In the genomic region with DNA sequence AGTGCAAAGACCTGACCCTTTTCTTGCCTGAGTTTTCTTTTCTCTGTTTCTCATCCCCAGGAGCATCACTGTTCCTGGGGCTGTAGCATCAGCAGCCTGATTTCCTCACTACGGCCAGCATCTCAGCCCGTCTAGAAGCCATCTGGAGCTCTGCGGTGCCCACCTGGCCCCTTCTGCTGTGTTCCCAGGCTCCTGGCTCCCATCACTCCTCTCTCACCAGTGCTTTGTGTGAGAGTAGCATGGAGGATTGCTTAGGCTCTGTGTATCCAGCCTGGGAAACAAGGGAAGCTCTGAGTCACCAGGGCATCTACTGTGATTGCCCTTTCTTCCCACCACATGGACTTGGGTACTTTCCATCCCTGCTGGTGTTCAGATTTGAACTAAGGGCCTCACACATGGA, we compare ENCODE assay signal across 21 mouse cellular contexts. TPM values are rescaled to one million over a fixed set of nuclear protein-coding genes. Genes with fewer than 3 reads are reported as not detected.
DNase-seq lines count a peak whose midpoint lies in the region; ATAC-seq lines count a peak whose summit lies in the region.
"Had no signal": no experiment of that assay in that cellular context is flagged by ENCODE, and none has a peak within 500 bp of the region (broad histone marks: within the 10 kb centered on the region; RNA-seq: fewer than 3 reads in every experiment).

No protein-coding gene starts in this region.

- H3K36me3 ChIP-seq in hindbrain, embryonic 16.5 days (ENCODE audit: control insufficient read depth, insufficient read depth, low read length): no peaks in the 10 kb centered on the region
- H3K36me3 ChIP-seq in hindbrain, embryonic 13.5 days: no peaks in the 10 kb centered on the region
- H3K36me3 ChIP-seq: embryonic facial prominence, embryonic 12.5 days; heart, embryonic 12.5 days; kidney, embryonic 15.5 days; liver, embryonic 13.5 days; stomach, embryonic 15.5 days had no signal

- peak overlapping the region; percentile 6; the same call in 1 of the 2 replicates for H3K27ac ChIP-seq in hindbrain, embryonic 16.5 days (ENCODE audit: low read depth, low read length)
- no peak overlapping the region for H3K27ac ChIP-seq in hindbrain, embryonic 13.5 days
- H3K27ac ChIP-seq: embryonic facial prominence, embryonic 12.5 days; kidney, embryonic 15.5 days; liver, embryonic 13.5 days; stomach, embryonic 15.5 days had no signal

- no peaks in the 10 kb centered on the region for H3K4me1 ChIP-seq in hindbrain, embryonic 16.5 days (ENCODE audit: control insufficient read depth, insufficient read depth, low read depth, low read length)
- H3K4me1 ChIP-seq in hindbrain, embryonic 13.5 days (replicated peaks): no peaks in the 10 kb centered on the region
- H3K4me1 ChIP-seq: embryonic facial prominence, embryonic 12.5 days; heart, embryonic 12.5 days; kidney, embryonic 15.5 days; stomach, embryonic 15.5 days had no signal

- no peaks in the 10 kb centered on the region for H3K27me3 ChIP-seq in hindbrain, embryonic 16.5 days (replicated peaks; ENCODE audit: control insufficient read depth, insufficient read depth, low read length)
- H3K27me3 ChIP-seq in hindbrain, embryonic 13.5 days: no peaks in the 10 kb centered on the region
- H3K27me3 ChIP-seq: CH12.LX; embryonic facial prominence, embryonic 12.5 days; heart, embryonic 12.5 days; kidney, embryonic 15.5 days; liver, embryonic 13.5 days; megakaryocyte, embryonic 14.5 days; stomach, embryonic 15.5 days had no signal

- H3K4me3 ChIP-seq in hindbrain, embryonic 16.5 days (ENCODE audit: low read length): no peak overlapping the region
- no peak overlapping the region for H3K4me3 ChIP-seq in hindbrain, embryonic 13.5 days
- H3K4me3 ChIP-seq: embryonic facial prominence, embryonic 12.5 days; heart, embryonic 12.5 days; kidney, embryonic 15.5 days; liver, embryonic 13.5 days; megakaryocyte, embryonic 14.5 days; stomach, embryonic 15.5 days had no signal

- peak; percentile 64; the same call in 1 of the 2 replicates for ATAC-seq in hindbrain, embryonic 16.5 days
- ATAC-seq in hindbrain, embryonic 13.5 days (ENCODE audit: low FRiP score): no peak
- ATAC-seq in cerebellum, adult (ENCODE audit: insufficient number of reproducible peaks, low FRiP score, low TSS enrichment): peak; percentile 98
- ATAC-seq in erythroid progenitor cell, adult 5-6 weeks (replicated peaks; ENCODE audit: low FRiP score, poor library complexity, severe bottlenecking): no peak
- ATAC-seq: inflammation-experienced regulatory T-cells, adult 6 months had no signal

- DNase-seq in cerebellum, adult 8-10 months: peak; percentile 94
- peak; percentile 30 to 42 for DNase-seq in layer of hippocampus, adult 8-10 months (ENCODE audit: low spot score in 2 of 2)
- DNase-seq in heart, adult 9 months (ENCODE audit: low spot score in 2 of 2): no peak
- no peak for DNase-seq in urinary bladder, postnatal 4 days (ENCODE audit: low spot score in 2 of 2)
- DNase-seq: adrenal gland, postnatal 36 days; gastrocnemius, postnatal 10 days; heart, postnatal 36 days; liver, embryonic 13.5 days; retina, postnatal 1 day; thymus, postnatal 14 days had no signal

- WGBS in hindbrain, embryonic 16.5 days: 75% methylated on average over 3 of the region's 3 CpGs
- 79% methylated on average over 3 of the region's 3 CpGs for WGBS in hindbrain, embryonic 13.5 days

- no peak overlapping the region for H3K4me2 ChIP-seq in hindbrain, embryonic 16.5 days (ENCODE audit: low read length)
- H3K4me2 ChIP-seq in hindbrain, embryonic 13.5 days: no peak overlapping the region
- H3K4me2 ChIP-seq: embryonic facial prominence, embryonic 12.5 days; heart, embryonic 12.5 days; kidney, embryonic 15.5 days; liver, embryonic 13.5 days; stomach, embryonic 15.5 days had no signal

- H3K9me3 ChIP-seq in hindbrain, embryonic 16.5 days (ENCODE audit: control insufficient read depth, low read length): no peaks in the 10 kb centered on the region
- no peaks in the 10 kb centered on the region for H3K9me3 ChIP-seq in hindbrain, embryonic 13.5 days
- H3K9me3 ChIP-seq: embryonic facial prominence, embryonic 12.5 days; heart, embryonic 12.5 days; kidney, embryonic 15.5 days; liver, embryonic 13.5 days; megakaryocyte, embryonic 14.5 days; stomach, embryonic 15.5 days had no signal

- H3K9ac ChIP-seq in hindbrain, embryonic 16.5 days (ENCODE audit: low read depth, low read length): no peak overlapping the region
- H3K9ac ChIP-seq in hindbrain, embryonic 13.5 days: no peak overlapping the region
- H3K9ac ChIP-seq: embryonic facial prominence, embryonic 12.5 days; heart, embryonic 12.5 days; kidney, embryonic 15.5 days; liver, embryonic 13.5 days; stomach, embryonic 15.5 days had no signal

RNA-seq across cellular contexts. Expression of a gene that starts 48.2 kb away (rescaled TPM):
- 12.4 and 13.3 TPM in 2 replicates for polyA plus RNA-seq in hindbrain, embryonic 16.5 days (2015; fragmentation: Nextera tagmentation; extraction: Ambion mirVana)
- polyA plus RNA-seq in hindbrain, embryonic 13.5 days (2015; fragmentation: Nextera tagmentation; extraction: Ambion mirVana): 9.7 and 12.6 TPM in 2 replicates
- 10 to 100 TPM; 11.3 to 12.4 (median 11.5) TPM for total RNA-seq in layer of hippocampus, adult 8-10 months (2022)
- 9.7 TPM in 1 of 2 replicates, not detected in the other for total RNA-seq in erythroid progenitor cell, adult 5-6 weeks (2015; ENCODE audit: low replicate concordance)
- total RNA-seq in erythroid progenitor cell, adult 5-6 weeks (2017; ENCODE audit: low replicate concordance): 2.3 and 3.0 TPM in 2 replicates

Comparison
In these comparisons a context has a peak if more than half of its experiments do, and no peak if none do; other contexts are left out.
1. ATAC-seq: peak in hindbrain, embryonic 16.5 days (single experiment) and cerebellum, adult (single experiment); none in hindbrain, embryonic 13.5 days (single experiment) and erythroid progenitor cell, adult 5-6 weeks (single experiment).
2. DNase-seq: peak in cerebellum, adult 8-10 months (single experiment) and layer of hippocampus, adult 8-10 months (2 of 2); none in heart, adult 9 months (0 of 2) and urinary bladder, postnatal 4 days (0 of 2).